Mouse (Mus musculus) fibroblast of lung, adult 2 months (primary cell): ENCODE results near the gene Parva.

Source experiments
- DNase-seq: peaks from one replicate; pipeline ENCODE4 v3.0.0-alpha.2; 2011; ENCODE audit warnings: low read depth

The Parva gene

DNA sequence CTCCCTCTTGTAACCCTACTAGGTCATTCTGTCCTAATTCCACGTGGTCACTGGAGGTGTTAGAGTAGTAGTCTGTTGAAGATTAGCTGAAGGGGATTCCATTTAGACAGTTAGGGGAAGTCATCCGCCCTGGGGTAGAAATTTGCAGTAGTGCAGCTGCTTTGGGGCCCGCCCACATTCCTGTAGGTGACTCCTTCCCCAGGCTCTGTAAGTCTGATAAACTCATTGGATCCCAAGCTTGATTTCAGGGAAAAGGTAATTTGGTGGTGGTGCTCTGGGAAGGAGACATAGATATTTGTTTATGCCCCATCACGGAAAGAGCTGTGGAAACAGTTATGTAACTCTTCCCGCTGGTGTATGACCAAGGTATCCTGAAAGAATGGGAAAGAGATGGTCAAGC, 494 bp upstream of the Parva start:
- DNase-seq: no peak

DNA sequence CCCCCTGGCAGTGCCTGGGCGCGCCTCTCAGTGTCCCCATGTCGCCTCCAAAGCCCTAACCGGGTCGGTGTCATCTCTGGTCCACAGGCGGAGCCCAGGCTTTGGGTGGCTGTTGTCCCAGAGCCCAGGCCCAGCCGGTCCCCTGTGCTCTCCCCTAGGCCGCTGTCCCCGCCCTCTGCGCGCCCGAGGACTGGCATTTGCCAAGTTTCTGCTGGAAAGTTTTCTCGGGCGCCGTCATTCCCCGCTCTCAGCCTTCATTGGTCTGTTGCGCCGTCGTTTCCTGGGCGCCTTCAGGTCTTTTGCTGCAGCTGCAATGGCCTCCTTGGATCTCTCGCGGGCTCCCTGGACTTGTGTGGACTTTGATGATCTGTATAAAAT, 842 bp downstream of the Parva start:
- DNase-seq: peak; percentile 50

DNA sequence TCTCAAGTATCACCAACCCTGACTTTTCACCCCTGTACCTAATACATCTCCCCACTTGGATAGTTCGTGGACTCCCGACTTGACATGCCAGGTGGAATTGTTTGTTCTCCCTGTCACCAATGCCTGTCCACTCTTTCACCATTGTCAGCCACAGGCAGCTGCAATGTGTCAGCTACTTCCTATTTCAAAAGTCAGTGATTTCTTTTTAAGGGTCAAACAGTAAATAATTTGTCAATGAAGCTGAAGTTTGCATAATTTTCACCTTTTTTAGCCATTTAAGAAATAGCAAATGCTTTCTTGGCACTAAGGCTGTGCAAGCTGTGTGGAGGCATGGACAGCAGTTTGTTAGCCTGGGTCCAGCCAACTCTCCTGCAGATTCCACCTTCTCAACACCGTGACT, 12.5 kb downstream of the Parva start:
- DNase-seq: no peak

DNA sequence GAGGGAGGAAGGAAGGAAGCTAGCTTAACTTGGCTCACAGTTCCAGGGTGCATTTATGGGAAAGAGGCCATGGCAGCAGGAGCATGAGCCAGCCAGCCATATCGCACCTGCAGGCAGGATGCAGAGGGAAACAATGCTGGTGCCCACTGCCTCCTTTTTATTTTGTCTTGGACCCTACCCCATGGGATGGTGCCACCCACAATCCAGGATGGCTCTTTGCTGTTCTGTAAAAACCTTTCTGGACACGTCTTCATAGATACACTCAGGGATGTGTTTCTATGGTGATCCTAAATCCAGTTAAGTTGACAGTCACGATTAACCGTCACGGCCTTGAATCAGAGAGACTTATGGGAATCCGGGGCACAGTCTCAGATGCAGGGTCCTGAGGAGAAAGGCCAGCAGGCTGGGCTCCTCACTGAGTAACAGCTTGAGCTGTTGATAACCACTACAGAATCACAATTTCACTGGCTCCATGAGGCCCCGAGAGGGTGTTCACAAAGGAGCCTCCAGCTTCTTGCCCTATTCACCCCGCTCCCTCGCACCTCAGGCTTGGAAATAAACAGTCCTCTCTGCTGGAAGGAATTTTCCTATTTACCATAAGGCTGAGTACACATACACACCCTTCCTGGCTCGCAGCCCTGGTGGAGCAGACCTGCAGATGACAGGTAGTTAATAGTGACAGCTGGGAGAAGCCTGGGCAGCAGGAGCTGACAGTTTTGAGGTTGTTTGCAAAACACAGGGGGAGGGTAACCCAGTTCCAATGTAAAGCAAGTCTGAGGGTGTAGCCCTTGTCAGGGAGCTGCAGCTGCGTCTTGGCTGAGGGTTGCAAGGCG, 17.1 kb downstream of the Parva start:
- DNase-seq: no peak

DNA sequence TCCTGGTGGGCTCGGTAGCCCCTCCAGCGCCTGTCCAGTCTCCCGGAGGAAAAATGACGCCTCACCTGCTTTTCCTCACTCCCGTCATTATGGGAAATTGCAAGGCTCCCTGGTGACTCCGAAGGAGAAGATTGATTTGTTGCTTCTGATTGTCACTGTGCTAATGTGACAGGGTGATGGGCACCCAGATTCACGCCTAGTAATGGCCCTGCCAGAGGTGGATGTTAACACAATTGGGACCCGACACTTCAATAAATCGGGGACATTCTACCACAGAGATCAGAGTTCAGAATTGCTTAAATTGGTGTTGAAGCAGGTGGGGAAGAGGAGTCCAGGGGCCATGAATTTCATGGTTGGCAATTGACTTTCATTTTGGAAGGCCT, 17.7 kb downstream of the Parva start:
- no peak for DNase-seq

DNA sequence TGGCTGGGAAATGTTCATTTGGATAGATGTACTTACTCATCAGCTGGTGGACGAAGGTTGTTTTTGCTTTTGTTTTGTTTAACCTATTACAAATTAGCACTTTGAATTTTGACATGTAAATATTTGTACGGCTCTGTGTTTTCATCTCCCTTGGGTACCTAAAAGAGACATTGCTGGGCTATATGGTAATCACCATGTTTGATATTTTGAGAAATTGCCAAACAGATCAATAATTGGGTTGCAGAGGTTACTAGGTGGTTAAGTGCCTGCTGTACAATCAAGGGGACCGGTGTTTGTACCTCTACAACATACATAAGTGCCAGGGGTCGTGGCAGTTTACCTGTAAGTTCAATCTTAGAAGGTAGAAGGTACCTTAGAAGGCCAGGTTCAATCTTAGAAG, 19.2 kb downstream of the Parva start:
- no peak for DNase-seq

- DNase-seq: no peak
Observed at GRCm38 (mm10) chr7:112449954-112450700, 22.8 kb downstream of the Parva start.

DNA sequence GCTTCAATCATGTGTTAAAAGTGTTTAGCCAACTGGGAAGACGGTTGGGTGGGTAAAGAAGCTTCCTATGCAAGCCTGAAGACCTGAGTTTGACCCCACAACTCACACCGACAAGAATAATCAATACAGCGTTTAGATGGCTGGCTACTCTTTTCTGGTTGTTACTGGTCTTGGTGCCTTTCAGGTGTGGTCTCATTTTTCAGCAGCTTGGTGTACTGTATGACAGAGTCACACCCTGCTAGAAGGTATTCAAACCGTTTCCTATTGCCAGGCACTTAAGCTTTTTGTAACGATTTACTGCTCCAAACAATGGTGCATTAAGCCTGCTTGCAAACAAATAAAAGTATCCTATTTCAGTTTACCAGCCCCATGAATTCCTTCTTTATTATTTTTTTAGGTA, 25.2 kb downstream of the Parva start:
- no peak for DNase-seq

DNA sequence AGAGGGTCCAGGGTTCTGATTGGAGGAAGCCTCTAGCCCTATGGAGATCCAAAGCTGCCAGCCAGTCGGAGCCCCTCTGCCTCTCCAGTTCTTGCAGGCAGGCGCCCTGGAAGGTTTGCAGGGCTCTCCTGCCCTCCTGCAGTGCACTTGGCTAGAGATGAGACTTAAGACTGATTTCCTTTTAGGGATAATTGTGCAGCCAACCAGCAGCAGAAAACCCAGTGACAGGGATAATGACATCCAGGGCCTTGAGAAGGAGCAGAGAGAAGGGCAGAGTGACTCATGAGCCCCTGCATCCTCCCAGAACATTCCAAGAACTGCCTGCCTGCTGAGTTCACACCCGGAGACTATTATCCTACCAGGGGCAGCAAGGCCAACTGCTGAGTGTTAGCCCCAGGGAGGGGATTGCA, 26.5 kb downstream of the Parva start:
- DNase-seq: peak; percentile 60

GRCm38 (mm10) chr7:112454380-112454779, 27.1 kb downstream of the Parva start:
- no peak for DNase-seq

GRCm38 (mm10) chr7:112454951-112455350, 27.6 kb downstream of the Parva start:
- no peak for DNase-seq

- DNase-seq: no peak
Observed at GRCm38 (mm10) chr7:112455566-112456110, 28.3 kb downstream of the Parva start.

- DNase-seq: no peak
Observed at GRCm38 (mm10) chr7:112457373-112457772, 30.1 kb downstream of the Parva start.

GRCm38 (mm10) chr7:112457920-112458319, 30.6 kb downstream of the Parva start:
- no peak for DNase-seq

DNA sequence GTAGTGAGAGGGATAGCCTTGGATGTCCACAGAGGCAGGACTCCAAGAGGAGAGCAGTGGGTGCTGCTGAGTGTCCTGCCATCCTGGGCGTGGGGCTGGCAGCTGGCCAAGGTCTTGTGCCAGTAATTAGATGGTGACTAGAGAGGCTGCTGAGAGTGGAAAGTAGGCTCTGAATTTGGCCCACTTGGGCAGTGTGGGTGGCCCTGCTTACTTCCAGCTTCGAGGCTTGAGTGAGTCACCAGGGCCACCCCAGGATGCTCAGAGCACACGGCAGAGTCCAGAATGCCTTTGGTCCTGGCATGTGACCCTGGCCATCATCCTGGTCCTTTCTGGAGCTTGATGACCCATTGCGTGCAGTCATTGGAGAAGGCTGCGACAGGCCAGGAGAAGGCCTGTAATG, 31.1 kb downstream of the Parva start:
- DNase-seq: peak; percentile 56

DNA sequence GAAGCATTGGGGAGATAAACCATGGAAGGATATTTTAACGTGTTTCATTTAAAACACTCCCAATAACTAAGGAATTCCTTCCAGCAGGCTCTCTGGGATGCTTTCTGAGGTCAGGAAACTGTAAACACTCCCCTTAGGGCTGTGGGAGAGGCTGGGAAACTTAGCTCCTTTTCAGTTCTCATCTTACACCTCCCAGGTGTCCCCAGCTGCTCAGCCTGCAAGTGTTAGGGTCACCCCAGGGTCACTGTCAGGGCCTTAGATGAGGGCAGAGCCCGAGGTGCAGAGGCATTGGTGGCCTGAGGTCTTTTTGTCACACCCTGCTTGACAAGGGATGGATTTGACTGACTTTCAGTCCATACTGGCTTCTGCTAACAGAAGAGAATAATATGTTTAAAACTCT, 35.8 kb downstream of the Parva start:
- no peak for DNase-seq

DNA sequence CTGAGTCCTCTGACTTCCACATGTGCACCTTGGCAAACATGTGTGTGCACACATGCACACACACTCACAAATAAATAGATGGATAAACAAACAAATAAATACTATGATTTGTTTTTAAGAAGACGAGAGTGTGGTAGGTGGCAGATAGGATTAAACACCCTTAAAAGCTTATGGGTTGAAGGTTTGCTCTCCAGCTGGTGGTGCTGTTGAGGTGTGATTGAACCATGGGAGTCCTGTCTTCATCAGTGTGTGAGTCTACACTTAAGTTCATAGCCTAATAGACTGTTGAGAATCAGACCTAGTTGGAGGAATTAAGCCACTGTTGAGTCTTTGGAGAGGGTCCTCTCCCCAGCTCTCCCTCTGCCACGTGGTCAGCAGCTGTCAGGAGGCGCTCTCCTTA, 38.6 kb downstream of the Parva start:
- no peak for DNase-seq

GRCm38 (mm10) chr7:112466786-112467185, 39.5 kb downstream of the Parva start:
- DNase-seq: no peak

- DNase-seq: peak; percentile 86
Observed at GRCm38 (mm10) chr7:112467687-112468111, 40.4 kb downstream of the Parva start.

DNA sequence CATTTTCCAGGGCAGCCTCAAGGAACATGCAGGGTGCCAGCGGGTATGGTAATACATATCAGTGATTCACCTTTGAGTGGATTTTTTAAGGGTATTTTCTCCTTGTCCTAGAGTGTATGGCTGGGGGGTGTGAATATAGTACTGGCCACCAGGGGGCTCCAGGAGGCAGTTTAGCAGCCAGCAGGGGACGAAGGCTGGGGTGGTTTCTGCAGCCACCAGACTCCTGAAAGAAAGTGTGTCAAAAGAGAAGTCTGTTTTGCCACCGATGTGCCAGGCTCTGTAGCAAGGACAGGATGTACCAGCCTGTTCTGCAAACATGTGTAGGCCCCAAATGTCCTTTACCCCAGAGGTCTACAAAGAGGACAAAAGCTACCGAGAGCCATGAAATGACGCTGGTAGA, 42.5 kb downstream of the Parva start:
- DNase-seq: peak; percentile 51

DNA sequence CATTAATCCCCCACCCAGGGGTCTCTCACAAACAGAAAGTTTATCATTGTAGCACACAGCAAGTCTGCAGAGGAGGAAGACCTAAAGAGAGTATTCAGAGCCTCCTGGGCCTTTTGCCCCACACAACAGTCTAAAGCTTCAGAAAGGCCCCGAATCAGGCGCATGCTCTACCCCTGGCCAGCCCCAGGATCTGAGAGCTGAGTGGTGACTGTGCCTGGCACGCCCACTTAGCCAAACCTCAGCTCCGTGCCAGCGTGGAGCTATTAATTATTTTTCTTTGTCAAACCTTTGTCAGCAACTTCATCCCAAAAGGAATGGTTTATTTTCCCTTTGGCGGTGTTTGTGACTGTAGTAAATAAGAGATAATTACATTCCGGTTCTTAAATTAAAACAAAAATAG, 44.0 kb downstream of the Parva start:
- no peak for DNase-seq

DNA sequence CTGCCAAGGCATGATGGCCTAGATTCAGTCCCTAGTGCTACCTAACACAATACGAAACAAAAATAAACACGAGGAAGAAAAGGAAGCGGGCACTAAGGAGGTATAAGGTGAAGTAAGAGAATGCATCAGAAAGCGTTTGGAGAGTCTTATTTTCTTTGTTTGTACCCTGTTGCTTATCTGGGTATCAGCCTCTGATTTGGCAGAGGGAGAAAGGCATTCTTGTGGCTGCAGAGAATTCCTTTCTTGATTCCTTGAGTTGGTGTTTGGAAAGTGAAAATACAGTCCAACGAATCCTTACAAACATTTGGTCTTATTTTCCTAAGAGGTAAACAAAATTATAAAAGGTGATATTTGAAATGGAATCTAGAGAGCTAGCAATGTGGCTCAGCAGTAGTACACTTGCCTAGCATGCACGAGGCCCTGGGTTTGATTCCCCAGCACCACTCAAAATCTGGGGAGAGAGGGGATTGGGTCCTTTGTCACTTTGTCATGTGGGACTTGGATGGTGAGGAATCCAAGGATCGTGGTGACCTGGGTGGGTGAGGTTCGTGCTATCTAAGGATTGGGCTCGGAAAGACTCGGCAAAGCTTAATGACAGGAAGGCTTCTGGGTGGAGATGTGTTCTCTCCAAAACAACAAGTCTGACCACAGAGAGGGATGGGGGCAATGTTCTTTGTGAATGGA, 44.9 kb downstream of the Parva start:
- DNase-seq: no peak
